Mouse (Mus musculus): Measurements from ENCODE around the gene Znfx1. TPM values are rescaled to one million over a fixed set of nuclear protein-coding genes. Genes with fewer than 3 reads are reported as not detected.

Gene Znfx1
- polyA plus RNA-seq, 1 experiment: 46.0 TPM

GRCm38 (mm10) chr2:167074587-167074986, 11.8 kb upstream of the Znfx1 start:
- H3K27ac ChIP-seq (ENCODE audit: control insufficient read depth, insufficient read depth, low read length): no peak overlapping the region

GRCm38 (mm10) chr2:167071641-167072601, 9.1 kb upstream of the Znfx1 start:
- no peaks in the 10 kb centered on the region for H3K27me3 ChIP-seq (ENCODE audit: control insufficient read depth, insufficient read depth, low read length)
- H3K36me3 ChIP-seq (ENCODE audit: control insufficient read depth, insufficient read depth, low read length): no peaks in the 10 kb centered on the region
- peaks cover 7% of the 10 kb centered on the region for H3K4me1 ChIP-seq (replicated peaks; ENCODE audit: control insufficient read depth, insufficient read depth, low read length)
- 7% methylated on average over 22 of the region's 22 CpGs for WGBS
- H3K4me3 ChIP-seq (ENCODE audit: control insufficient read depth, insufficient read depth, low read length): peak overlapping the region; percentile 36
- TF ChIP-seq POLR2A (IDR thresholded peaks at IDR 0.05; ENCODE audit: control insufficient read depth, extremely low read depth, insufficient read depth, low read length, poor library complexity): no peak
- TF ChIP-seq CTCF (IDR thresholded peaks at IDR 0.05; ENCODE audit: borderline replicate concordance, control insufficient read depth, extremely low read depth, insufficient read depth, low read length, poor library complexity): peak; percentile 99
- no peak overlapping the region for H3K27ac ChIP-seq (ENCODE audit: control insufficient read depth, insufficient read depth, low read length)
- peak; percentile 89 for DNase-seq

More at GRCm38 (mm10) chr2:167074587-167074986, 11.8 kb upstream of the Znfx1 start:
- TF ChIP-seq POLR2A (IDR thresholded peaks at IDR 0.05; ENCODE audit: control insufficient read depth, extremely low read depth, insufficient read depth, low read length, poor library complexity): no peak
- Histone ChIP-seq H3K36me3 (ENCODE audit: control insufficient read depth, insufficient read depth, low read length) (no peaks in the 10 kb centered on the region), H3K4me3 (ENCODE audit: control insufficient read depth, insufficient read depth, low read length) (no peak overlapping the region), H3K27me3 (ENCODE audit: control insufficient read depth, insufficient read depth, low read length) (no peaks in the 10 kb centered on the region), H3K4me1 (replicated peaks; ENCODE audit: control insufficient read depth, insufficient read depth, low read length) (peaks cover 7% of the 10 kb centered on the region)
- no peak for DNase-seq
- WGBS: 83% methylated on average over 5 of the region's 5 CpGs

GRCm38 (mm10) chr2:167071266-167071640, 8.4 kb upstream of the Znfx1 start:
- H3K4me3 ChIP-seq (ENCODE audit: control insufficient read depth, insufficient read depth, low read length): peak overlapping the region; percentile 17
- no peaks in the 10 kb centered on the region for H3K36me3 ChIP-seq (ENCODE audit: control insufficient read depth, insufficient read depth, low read length)
- no peak for DNase-seq
- no peaks in the 10 kb centered on the region for H3K27me3 ChIP-seq (ENCODE audit: control insufficient read depth, insufficient read depth, low read length)
- TF ChIP-seq CTCF (IDR thresholded peaks at IDR 0.05; ENCODE audit: borderline replicate concordance, control insufficient read depth, extremely low read depth, insufficient read depth, low read length, poor library complexity): no peak
- TF ChIP-seq POLR2A (IDR thresholded peaks at IDR 0.05; ENCODE audit: control insufficient read depth, extremely low read depth, insufficient read depth, low read length, poor library complexity): no peak
- WGBS: 23% methylated on average over 12 of the region's 12 CpGs
- H3K27ac ChIP-seq (ENCODE audit: control insufficient read depth, insufficient read depth, low read length): no peak overlapping the region
- peaks cover 7% of the 10 kb centered on the region for H3K4me1 ChIP-seq (replicated peaks; ENCODE audit: control insufficient read depth, insufficient read depth, low read length)

- H3K4me3 ChIP-seq (ENCODE audit: control insufficient read depth, insufficient read depth, low read length): no peak overlapping the region
- peaks cover 9% of the 10 kb centered on the region for H3K36me3 ChIP-seq (ENCODE audit: control insufficient read depth, insufficient read depth, low read length)
- no peaks in the 10 kb centered on the region for H3K27me3 ChIP-seq (ENCODE audit: control insufficient read depth, insufficient read depth, low read length)
- peaks cover 7% of the 10 kb centered on the region for H3K4me1 ChIP-seq (replicated peaks; ENCODE audit: control insufficient read depth, insufficient read depth, low read length)
- WGBS: 78% methylated on average over 6 of the region's 6 CpGs
- no peak overlapping the region for H3K27ac ChIP-seq (ENCODE audit: control insufficient read depth, insufficient read depth, low read length)
- DNase-seq: no peak
- no peak for TF ChIP-seq CTCF (IDR thresholded peaks at IDR 0.05; ENCODE audit: borderline replicate concordance, control insufficient read depth, extremely low read depth, insufficient read depth, low read length, poor library complexity)
- no peak for TF ChIP-seq POLR2A (IDR thresholded peaks at IDR 0.05; ENCODE audit: control insufficient read depth, extremely low read depth, insufficient read depth, low read length, poor library complexity)
Observed at GRCm38 (mm10) chr2:167070341-167070740, 7.5 kb upstream of the Znfx1 start.

GRCm38 (mm10) chr2:167067575-167067974, 4.8 kb upstream of the Znfx1 start:
- no peak for DNase-seq
- Histone ChIP-seq H3K4me3 (ENCODE audit: control insufficient read depth, insufficient read depth, low read length) (no peak overlapping the region), H3K4me1 (replicated peaks; ENCODE audit: control insufficient read depth, insufficient read depth, low read length) (peaks cover 15% of the 10 kb centered on the region), H3K36me3 (ENCODE audit: control insufficient read depth, insufficient read depth, low read length) (peaks cover 18% of the 10 kb centered on the region), H3K27me3 (ENCODE audit: control insufficient read depth, insufficient read depth, low read length) (no peaks in the 10 kb centered on the region), H3K27ac (ENCODE audit: control insufficient read depth, insufficient read depth, low read length) (no peak overlapping the region)
- no peak for TF ChIP-seq POLR2A (IDR thresholded peaks at IDR 0.05; ENCODE audit: control insufficient read depth, extremely low read depth, insufficient read depth, low read length, poor library complexity)
- no peak for TF ChIP-seq CTCF (IDR thresholded peaks at IDR 0.05; ENCODE audit: borderline replicate concordance, control insufficient read depth, extremely low read depth, insufficient read depth, low read length, poor library complexity)
- 42% methylated on average over 6 of the region's 6 CpGs for WGBS

- no peak overlapping the region for H3K4me3 ChIP-seq (ENCODE audit: control insufficient read depth, insufficient read depth, low read length)
- DNase-seq: no peak
- H3K27me3 ChIP-seq (ENCODE audit: control insufficient read depth, insufficient read depth, low read length): no peaks in the 10 kb centered on the region
- H3K36me3 ChIP-seq (ENCODE audit: control insufficient read depth, insufficient read depth, low read length): peaks cover 18% of the 10 kb centered on the region
- WGBS: 65% methylated on average over 6 of the region's 6 CpGs
- TF ChIP-seq POLR2A (IDR thresholded peaks at IDR 0.05; ENCODE audit: control insufficient read depth, extremely low read depth, insufficient read depth, low read length, poor library complexity) (no peak), CTCF (IDR thresholded peaks at IDR 0.05; ENCODE audit: borderline replicate concordance, control insufficient read depth, extremely low read depth, insufficient read depth, low read length, poor library complexity) (no peak)
- H3K27ac ChIP-seq (ENCODE audit: control insufficient read depth, insufficient read depth, low read length): no peak overlapping the region
- H3K4me1 ChIP-seq (replicated peaks; ENCODE audit: control insufficient read depth, insufficient read depth, low read length): peaks cover 15% of the 10 kb centered on the region
Observed at GRCm38 (mm10) chr2:167066528-167067516, 4.0 kb upstream of the Znfx1 start.

Data from thymus, adult 2 months (tissue).